Mouse (Mus musculus): Measurements from ENCODE around the gene Stac. TPM values are rescaled to one million over a fixed set of nuclear protein-coding genes. Genes with fewer than 3 reads are reported as not detected.

The Stac gene
- total RNA-seq, 2 experiments from 2014 or later: 0.77 to 1.2 TPM

GRCm38 (mm10) chr9:111611341-111611740 lies 78.8 kb downstream of the Stac start:
- intact Hi-C loops (cut with DNase I): no loop called here
- DNase-seq: no peak

GRCm38 (mm10) chr9:111608762-111609161 lies 81.4 kb downstream of the Stac start:
- intact Hi-C loops (cut with DNase I): no loop called here
- DNase-seq: no peak

- no peak for DNase-seq
- intact Hi-C loops (cut with DNase I): no loop called here
These were observed 83.5 kb downstream of the Stac start for GRCm38 (mm10) chr9:111606603-111607002.

- DNase-seq: no peak
- intact Hi-C loops (cut with DNase I): no loop called here
These were observed 102.6 kb downstream of the Stac start for GRCm38 (mm10) chr9:111587527-111587926.

GRCm38 (mm10) chr9:111578784-111579183 lies 111.4 kb downstream of the Stac start:
- no peak for DNase-seq
- intact Hi-C loops (cut with DNase I): no loop called here

GRCm38 (mm10) chr9:111577453-111577852 lies 112.7 kb downstream of the Stac start:
- intact Hi-C loops (cut with DNase I): no loop called here
- DNase-seq: no peak

GRCm38 (mm10) chr9:111575889-111576288 lies 114.3 kb downstream of the Stac start:
- intact Hi-C loops (cut with DNase I): no loop called here
- DNase-seq: no peak

GRCm38 (mm10) chr9:111573836-111574235 lies 116.3 kb downstream of the Stac start:
- intact Hi-C loops (cut with DNase I): loop anchor here (5.0 kb wide), 2 partner anchors 77 to 343 kb away; no protein-coding TSS in a partner anchor
- peak; percentile 57 to 62 for DNase-seq

GRCm38 (mm10) chr9:111571619-111572018 lies 118.5 kb downstream of the Stac start:
- intact Hi-C loops (cut with DNase I): loop anchor here (5.0 kb wide), 2 partner anchors 74 to 346 kb away; no protein-coding TSS in a partner anchor
- DNase-seq: peak; percentile 12 to 35

GRCm38 (mm10) chr9:111564176-111564575 lies 126.0 kb downstream of the Stac start:
- intact Hi-C loops (cut with DNase I): no loop called here
- DNase-seq: no peak

- intact Hi-C loops (cut with DNase I): no loop called here
These were observed 126.9 kb downstream of the Stac start for GRCm38 (mm10) chr9:111563226-111563625.

GRCm38 (mm10) chr9:111562217-111562988 lies 127.7 kb downstream of the Stac start:
- DNase-seq: no peak
- intact Hi-C loops (cut with DNase I): no loop called here

More at GRCm38 (mm10) chr9:111563226-111563625, 126.9 kb downstream of the Stac start:
- no peak for DNase-seq

- intact Hi-C loops (cut with DNase I): no loop called here
- DNase-seq: no peak
These were observed 133.4 kb downstream of the Stac start for GRCm38 (mm10) chr9:111556699-111557098.

GRCm38 (mm10) chr9:111552865-111553264 lies 137.3 kb downstream of the Stac start:
- intact Hi-C loops (cut with DNase I): no loop called here
- no peak for DNase-seq

GRCm38 (mm10) chr9:111551461-111552190 lies 138.5 kb downstream of the Stac start:
- DNase-seq: peak in 1 of 2 experiments; percentile 38
- intact Hi-C loops (cut with DNase I): loop anchor here (2.0 kb wide), 1 partner anchor 367 kb away; no protein-coding TSS in a partner anchor

- intact Hi-C loops (cut with DNase I): loop anchor here (2.0 kb wide), 1 partner anchor 368 kb away; no protein-coding TSS in a partner anchor
- DNase-seq: no peak
These were observed 139.2 kb downstream of the Stac start for GRCm38 (mm10) chr9:111550963-111551321.

GRCm38 (mm10) chr9:111550281-111550962 lies 139.7 kb downstream of the Stac start:
- DNase-seq: peak; percentile 20 to 35
- intact Hi-C loops (cut with DNase I): loop anchor here (2.0 kb wide), 1 partner anchor 368 kb away; no protein-coding TSS in a partner anchor

- intact Hi-C loops (cut with DNase I): no loop called here
These were observed 147.5 kb downstream of the Stac start for GRCm38 (mm10) chr9:111542663-111543062.

GRCm38 (mm10) chr9:111535445-111536064 lies 154.6 kb downstream of the Stac start:
- DNase-seq: no peak
- intact Hi-C loops (cut with DNase I): no loop called here

More at GRCm38 (mm10) chr9:111542663-111543062, 147.5 kb downstream of the Stac start:
- no peak for DNase-seq

- DNase-seq: no peak
- intact Hi-C loops (cut with DNase I): no loop called here
These were observed 155.3 kb downstream of the Stac start for GRCm38 (mm10) chr9:111534744-111535423.

All from heart, postnatal 10 days (tissue).